Mouse (Mus musculus) cerebellum, adult 2 months (tissue): Measurements from ENCODE around the gene Rb1.

Experiments used
- CTCF ChIP-seq: fragments of 200-500 bp; IDR thresholded peaks from 2 replicates; pipeline ENCODE4 v1.5.1; 2011; ENCODE audit warnings: low read depth, mild to moderate bottlenecking, control low read depth, low read length, moderate library complexity, borderline replicate concordance; ENCODE audit not compliant: insufficient read depth
- POLR2A ChIP-seq: fragments of 200-500 bp; IDR thresholded peaks from 2 replicates; pipeline ENCODE4 v1.6.1; 2011; ENCODE audit warnings: low read length, control low read depth, borderline replicate concordance; ENCODE audit not compliant: insufficient read depth

GRCm38 (mm10) chr14:73255426-73255970 lies 70.1 kb downstream of the Rb1 start:
- no peak for TF ChIP-seq CTCF
- TF ChIP-seq POLR2A, result no peak
